Mouse (Mus musculus) thymus, adult 2 months (tissue): ENCODE data around the gene Tipin. TPM values are rescaled to one million over a fixed set of nuclear protein-coding genes. Genes with fewer than 3 reads are reported as not detected.
A peak's percentile ranks its signal among the peaks of the same experiment; 100 is the strongest.

ENCODE experiments used
- DNase-seq: peaks from one replicate; pipeline ENCODE4 v3.0.0; 2021
- H3K27ac ChIP-seq: fragments of 200-500 bp; 2 replicates; pipeline ENCODE4 v1.5.1; 2012; ENCODE audit warnings: low read length, control low read depth; ENCODE audit not compliant: control insufficient read depth, insufficient read depth
- H3K27me3 ChIP-seq: fragments of 200-500 bp; 2 replicates; pipeline ENCODE4 v1.6.1; 2012; ENCODE audit warnings: mild to moderate bottlenecking, low read length, moderate library complexity, mixed read lengths; ENCODE audit not compliant: control insufficient read depth, insufficient read depth
- H3K36me3 ChIP-seq: fragments of 200-500 bp; 2 replicates; pipeline ENCODE4 v1.6.1; 2012; ENCODE audit warnings: mild to moderate bottlenecking, low read length, moderate library complexity; ENCODE audit not compliant: control insufficient read depth, insufficient read depth
- H3K4me1 ChIP-seq: fragments of 200-500 bp; replicated peaks from 2 replicates; pipeline ENCODE4 v1.6.1; 2012; ENCODE audit warnings: low read length; ENCODE audit not compliant: control insufficient read depth, insufficient read depth
- H3K4me3 ChIP-seq: fragments of 200-500 bp; 2 replicates; pipeline ENCODE4 v1.5.1; 2012; ENCODE audit warnings: mild to moderate bottlenecking, low read length, control low read depth, moderate library complexity; ENCODE audit not compliant: control insufficient read depth, insufficient read depth
- CTCF ChIP-seq: fragments of 200-500 bp; IDR thresholded peaks from 2 replicates; pipeline ENCODE4 v1.5.1; 2012; ENCODE audit warnings: mild to moderate bottlenecking, control low read depth, low read length, moderate library complexity, borderline replicate concordance; ENCODE audit not compliant: control insufficient read depth, poor library complexity, insufficient read depth; ENCODE audit errors: extremely low read depth
- POLR2A ChIP-seq: fragments of 200-500 bp; IDR thresholded peaks from 2 replicates; pipeline ENCODE4 v1.6.1; 2012; ENCODE audit warnings: mild to moderate bottlenecking, low read length, control low read depth, moderate library complexity; ENCODE audit not compliant: control insufficient read depth, poor library complexity, insufficient read depth; ENCODE audit errors: extremely low read depth
- WGBS: fragments of 180-500 bp; shearing (Covaris S2); methylation state at CpG from one replicate; pipeline ENCODE4 v1.1.7; 2018; 5-methylcytosine and 5-hydroxymethylcytosine counted together
- polyA plus RNA-seq: library from polyadenylated mRNA; depleted of rRNA; stranded (reverse); fragments of >200 nt; gene quantifications from 2 replicates; pipeline ENCODE4 v1.2.3, GENCODE M21; 2012; rRNA removed

Tipin gene
- polyA plus RNA-seq, 1 experiment, result 16.5 TPM

GRCm38 (mm10) chr9:64345931-64346330, 64.5 kb downstream of the Tipin start:
- TF ChIP-seq CTCF, result no peak
- no peak for TF ChIP-seq POLR2A
- H3K36me3 ChIP-seq, result no peaks in the 10 kb centered on the region

GRCm38 (mm10) chr9:64347377-64347776, 66.0 kb downstream of the Tipin start:
- 0% methylated on average over 1 of the region's 1 CpGs for WGBS
- H3K27me3 ChIP-seq, result no peaks in the 10 kb centered on the region
- H3K4me3 ChIP-seq, result no peak overlapping the region
- H3K4me1 ChIP-seq, result no peaks in the 10 kb centered on the region
- TF ChIP-seq POLR2A, result no peak
- no peak for TF ChIP-seq CTCF
- no peak for DNase-seq
- no peak overlapping the region for H3K27ac ChIP-seq
- H3K36me3 ChIP-seq, result no peaks in the 10 kb centered on the region

More at GRCm38 (mm10) chr9:64345931-64346330, 64.5 kb downstream of the Tipin start:
- Histone ChIP-seq H3K4me3 (no peak overlapping the region), H3K27me3 (no peaks in the 10 kb centered on the region), H3K27ac (no peak overlapping the region), H3K4me1 (no peaks in the 10 kb centered on the region)
- DNase-seq, result no peak
- WGBS, result 52% methylated on average over 5 of the region's 5 CpGs

- Histone ChIP-seq H3K4me3 (no peak overlapping the region), H3K36me3 (no peaks in the 10 kb centered on the region), H3K27ac (no peak overlapping the region), H3K27me3 (no peaks in the 10 kb centered on the region), H3K4me1 (no peaks in the 10 kb centered on the region)
- no peak for DNase-seq
- 84% methylated on average over 5 of the region's 5 CpGs for WGBS
- TF ChIP-seq CTCF (no peak), POLR2A (no peak)
These were observed 68.1 kb downstream of the Tipin start for GRCm38 (mm10) chr9:64349490-64349889.

- Histone ChIP-seq H3K36me3 (no peaks in the 10 kb centered on the region), H3K27ac (no peak overlapping the region), H3K4me3 (no peak overlapping the region), H3K4me1 (no peaks in the 10 kb centered on the region), H3K27me3 (no peaks in the 10 kb centered on the region)
- peak; percentile 35 for DNase-seq
- TF ChIP-seq POLR2A, result no peak
- no peak for TF ChIP-seq CTCF
- WGBS, result 55% methylated on average over 3 of the region's 3 CpGs
These were observed 69.8 kb downstream of the Tipin start for GRCm38 (mm10) chr9:64351191-64351590.

Other genes starting within 250 kb of the Tipin start
- gene Lctl, start 164.4 kb upstream of the Tipin start, polyA plus RNA-seq, result 1.4 and 2.7 TPM in 2 replicates
- 8.1 and 8.3 TPM in 2 replicates for gene Zwilch, start 108.5 kb upstream of the Tipin start, polyA plus RNA-seq
- 518 and 600 TPM in 2 replicates for gene Rpl4, start 108.2 kb upstream of the Tipin start, polyA plus RNA-seq
- gene Snapc5, start 102.3 kb upstream of the Tipin start, polyA plus RNA-seq, result 9.2 and 9.6 TPM in 2 replicates
- gene Uchl4, start 46.4 kb upstream of the Tipin start, polyA plus RNA-seq, result 0.18 TPM in 1 of 2 replicates, not detected in the other
- 47.6 and 50.4 TPM in 2 replicates for gene Map2k1, start 27.9 kb upstream of the Tipin start, polyA plus RNA-seq
- 11.0 and 12.0 TPM in 2 replicates for gene Dis3l, start 59.7 kb downstream of the Tipin start, polyA plus RNA-seq
- gene Megf11, start 104.0 kb downstream of the Tipin start, polyA plus RNA-seq, result 0.40 and 0.70 TPM in 2 replicates